Mouse (Mus musculus) bone marrow macrophage, adult 2 months (primary cell): Measurements from ENCODE around the gene Ncbp1.

Experiments
- CTCF ChIP-seq: IDR thresholded peaks from 2 replicates; pipeline ENCODE4 v1.5.1; 2012; ENCODE audit warnings: low read depth, mild to moderate bottlenecking, low read length, moderate library complexity
- POLR2A ChIP-seq: IDR thresholded peaks from 2 replicates; pipeline ENCODE4 v1.6.1; 2012; ENCODE audit warnings: mild to moderate bottlenecking, low read depth, low read length, borderline replicate concordance

- TF ChIP-seq POLR2A = no peak
- TF ChIP-seq CTCF = no peak
Measured at GRCm38 (mm10) chr4:46164027-46164426, 25.6 kb downstream of the Ncbp1 start.
